Comparison of ENCODE assay signal across 8 mouse cellular contexts in genomic region chr19:46314151-46314601, GRCm38 (mm10). TPM values are rescaled to one million over a fixed set of nuclear protein-coding genes. Genes with fewer than 3 reads are reported as not detected.
DNase-seq lines count a peak whose midpoint lies in the region.

No protein-coding gene starts in this region.

- DNase-seq in adrenal gland, adult 18-20 months (ENCODE audit: low spot score in 2 of 2), result peak; percentile 8 to 26
- no peak for DNase-seq in adrenal gland, postnatal 10 days
- peak; percentile 51 to 66 for DNase-seq in kidney, postnatal 25 days
- no peak for DNase-seq in kidney, adult 11 months
- DNase-seq in R1 (ENCODE audit: low read depth, low spot score) (peak; percentile 47), liver (peak; percentile 86)
- DNase-seq in yolk sac, embryonic 10.5 days (ENCODE audit: low spot score), result peak; percentile 26
- no peak for DNase-seq in urinary bladder, adult 2 months (ENCODE audit: low spot score)

RNA-seq across cellular contexts. Expression of gene Nfkb2, which starts 10.1 kb away (rescaled TPM):
- total RNA-seq in adrenal gland, adult 18-20 months (2021), result 10 to 100 TPM; 40.4 to 42.8 TPM
- total RNA-seq in adrenal gland, postnatal 10 days (2021), result 10 to 100 TPM; 20.8 to 24.2 TPM
- polyA plus RNA-seq in urinary bladder, adult 2 months (2012; rRNA removed), result 23.0 and 24.7 TPM in 2 replicates

RNA-seq across cellular contexts. Expression of gene Psd, which starts 12.8 kb away (rescaled TPM):
- total RNA-seq in adrenal gland, adult 18-20 months (2021), result 1 to 10 TPM; 7.5 to 9.2 TPM
- 10 to 100 TPM in 1 of 2 experiments, 1 to 10 TPM in 1; 8.2 to 11.9 TPM for total RNA-seq in adrenal gland, postnatal 10 days (2021)
- 156 and 191 TPM in 2 replicates for polyA plus RNA-seq in urinary bladder, adult 2 months (2012; rRNA removed)

RNA-seq across cellular contexts. Expression of gene Fbxl15, which starts 13.8 kb away (rescaled TPM):
- total RNA-seq in adrenal gland, adult 18-20 months (2021), result 10 to 100 TPM in 1 of 2 experiments, 1 to 10 TPM in 1; 8.8 to 10.3 TPM
- total RNA-seq in adrenal gland, postnatal 10 days (2021), result 10 to 100 TPM in 1 of 2 experiments, 1 to 10 TPM in 1; 8.9 to 10.5 TPM
- polyA plus RNA-seq in urinary bladder, adult 2 months (2012; rRNA removed), result 11.0 and 11.7 TPM in 2 replicates

RNA-seq across cellular contexts. Expression of gene Cuedc2, which starts 24.3 kb away (rescaled TPM):
- total RNA-seq in adrenal gland, adult 18-20 months (2021), result 10 to 100 TPM; 72.1 to 77.9 TPM
- total RNA-seq in adrenal gland, postnatal 10 days (2021), result 10 to 100 TPM; 78.9 to 90.4 TPM
- 114 and 120 TPM in 2 replicates for polyA plus RNA-seq in urinary bladder, adult 2 months (2012; rRNA removed)

RNA-seq across cellular contexts. Expression of gene Mfsd13a, which starts 26.7 kb away (rescaled TPM):
- 1 to 10 TPM; 9.3 to 9.4 TPM for total RNA-seq in adrenal gland, adult 18-20 months (2021)
- 1 to 10 TPM; 4.6 to 7.4 TPM for total RNA-seq in adrenal gland, postnatal 10 days (2021)
- polyA plus RNA-seq in urinary bladder, adult 2 months (2012; rRNA removed), result 4.8 and 5.2 TPM in 2 replicates

Comparison
In these comparisons a context has a peak if more than half of its experiments do, and no peak if none do; other contexts are left out.
1. DNase-seq: peak in adrenal gland, adult 18-20 months (2 of 2), kidney, postnatal 25 days (2 of 2), R1 (single experiment), liver (single experiment) and yolk sac, embryonic 10.5 days (single experiment); none in adrenal gland, postnatal 10 days (single experiment), kidney, adult 11 months (single experiment) and urinary bladder, adult 2 months (single experiment).